Mouse (Mus musculus) layer of hippocampus, adult 11-12 months (tissue): ENCODE measurements at regions not wholly inside any gene's neighbourhood (a gene's known extent, or its start where the extent isn't known, plus 50 kb on each side); places are given as distances from the start of the nearest gene placed in this dataset.

Experiments
- DNase-seq: peaks from one replicate; pipeline ENCODE4 v3.0.0; 2022; ENCODE audit warnings: low spot score

DNA sequence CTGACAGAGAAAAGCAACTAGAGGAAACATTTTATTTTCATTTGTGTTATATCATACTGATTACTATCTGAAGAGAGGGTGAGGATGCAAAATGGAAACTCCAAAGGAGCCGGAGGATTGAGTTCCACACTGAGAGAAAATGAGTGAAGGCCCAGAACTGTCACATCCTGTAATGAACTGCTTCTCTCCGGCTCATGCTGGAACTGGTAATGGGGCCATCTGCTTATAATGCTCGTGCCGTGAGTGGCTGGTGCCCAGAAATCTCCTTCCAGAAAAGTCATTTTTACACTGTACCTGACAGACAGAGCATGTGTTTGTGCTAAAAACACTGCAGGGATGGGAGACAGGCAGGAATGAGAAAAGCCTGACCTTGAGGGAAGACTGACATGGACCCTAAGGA is 483.5 kb upstream of the Pkdcc start:
- no peak for DNase-seq

GRCm38 (mm10) chr17:82742445-82742844 is 472.6 kb upstream of the Pkdcc start:
- no peak for DNase-seq

DNA sequence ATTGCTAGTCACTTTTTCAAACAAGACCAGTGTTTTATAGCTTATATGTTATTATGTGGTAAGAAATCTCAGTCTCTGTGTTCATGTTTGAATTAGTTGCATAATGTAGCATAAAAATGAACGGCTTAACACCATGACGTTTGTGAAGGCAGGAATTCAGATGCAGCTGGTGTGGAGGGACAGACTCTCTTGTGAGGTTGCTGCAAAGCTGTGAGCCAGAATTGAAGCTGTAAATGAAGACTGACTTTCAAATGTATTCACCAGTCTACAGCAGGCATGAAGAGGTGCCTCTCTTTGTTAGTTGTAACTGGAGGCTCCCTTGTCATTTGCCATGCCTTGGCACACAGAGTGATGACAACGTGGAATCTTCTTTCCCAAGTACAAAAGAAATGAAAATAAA is 457.7 kb upstream of the Pkdcc start:
- no peak for DNase-seq

DNA sequence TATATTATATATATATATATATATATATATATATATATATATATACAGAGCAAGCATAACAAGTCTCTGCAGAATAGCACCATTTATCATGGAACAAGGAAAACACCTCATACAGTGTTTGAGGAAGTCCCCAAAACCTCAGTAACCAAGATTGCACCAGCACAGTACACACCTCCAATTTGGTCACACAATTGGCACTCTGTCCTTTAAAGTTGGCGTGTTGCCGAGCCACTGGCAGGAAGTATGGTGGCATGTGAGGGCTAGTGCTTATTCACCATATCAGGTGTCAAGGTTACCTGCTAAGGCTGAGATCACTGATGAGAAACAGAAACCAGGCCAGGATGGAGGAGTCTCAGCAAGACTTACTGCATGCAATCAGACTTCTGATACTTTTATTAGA is 436.0 kb upstream of the Pkdcc start:
- DNase-seq = no peak

GRCm38 (mm10) chr17:82822129-82822528 is 393.0 kb upstream of the Pkdcc start:
- no peak for DNase-seq

DNA sequence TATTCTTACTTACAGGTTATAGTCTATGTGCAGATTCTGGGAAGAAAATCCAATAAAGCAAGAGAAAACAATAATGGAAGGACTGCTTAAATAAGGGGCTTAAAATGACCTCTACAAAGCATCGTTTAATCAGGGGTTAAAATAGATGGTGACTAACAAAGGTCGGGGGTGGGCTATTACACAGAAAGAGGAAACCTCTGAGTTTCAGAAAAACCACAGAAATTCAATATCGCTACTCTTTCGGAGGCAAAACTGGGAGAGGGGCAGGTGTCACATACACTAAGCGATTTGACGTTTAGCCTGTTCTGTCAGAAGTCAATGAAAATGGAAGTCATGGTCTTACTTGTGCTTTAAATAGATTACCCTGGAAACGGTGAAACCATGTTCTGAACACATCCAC is 391.0 kb upstream of the Pkdcc start:
- no peak for DNase-seq

DNA sequence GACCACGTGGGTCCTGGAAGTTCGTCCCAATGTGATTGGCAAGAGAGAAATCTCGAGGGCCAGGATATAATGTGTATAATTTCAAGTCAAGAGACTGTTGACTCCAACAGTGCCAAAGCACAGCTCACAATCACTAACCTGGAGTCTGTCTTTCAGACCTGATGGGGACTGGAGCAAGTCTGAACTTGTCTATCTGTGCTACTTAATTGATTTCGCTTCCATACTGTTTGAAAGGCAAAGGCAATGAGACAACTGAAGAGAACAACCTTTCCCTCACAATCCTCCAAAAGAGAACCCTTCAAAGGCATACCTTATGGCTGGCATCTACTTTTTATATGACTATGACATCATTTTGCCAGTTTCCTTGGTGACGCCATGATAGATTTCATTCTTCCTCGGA is 390.5 kb upstream of the Pkdcc start:
- DNase-seq = no peak

DNA sequence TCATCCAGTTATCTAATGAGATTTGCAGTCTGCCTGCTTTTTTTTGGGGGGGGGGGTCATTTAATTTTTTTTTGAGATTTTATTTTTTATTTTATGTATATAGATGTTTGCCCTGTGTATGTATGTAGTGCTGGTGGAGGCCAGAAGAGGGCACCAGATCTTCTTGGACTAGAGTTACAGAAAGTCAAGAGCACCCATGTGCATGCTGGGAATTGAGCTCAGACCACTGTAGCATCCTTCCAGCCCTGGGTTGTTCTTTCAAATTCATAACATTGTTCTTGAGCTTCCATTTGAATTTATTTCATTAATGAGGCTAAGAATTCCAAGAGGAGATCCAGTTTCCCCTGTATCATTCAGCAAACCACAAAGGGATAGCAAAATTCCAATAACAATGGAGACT is 387.9 kb upstream of the Pkdcc start:
- DNase-seq = no peak

- DNase-seq = no peak
Measured at GRCm38 (mm10) chr17:82827841-82828240, 387.3 kb upstream of the Pkdcc start.

GRCm38 (mm10) chr17:82828434-82828997 is 386.6 kb upstream of the Pkdcc start:
- no peak for DNase-seq

- no peak for DNase-seq
Measured at GRCm38 (mm10) chr17:82829415-82829814, 385.7 kb upstream of the Pkdcc start.

DNA sequence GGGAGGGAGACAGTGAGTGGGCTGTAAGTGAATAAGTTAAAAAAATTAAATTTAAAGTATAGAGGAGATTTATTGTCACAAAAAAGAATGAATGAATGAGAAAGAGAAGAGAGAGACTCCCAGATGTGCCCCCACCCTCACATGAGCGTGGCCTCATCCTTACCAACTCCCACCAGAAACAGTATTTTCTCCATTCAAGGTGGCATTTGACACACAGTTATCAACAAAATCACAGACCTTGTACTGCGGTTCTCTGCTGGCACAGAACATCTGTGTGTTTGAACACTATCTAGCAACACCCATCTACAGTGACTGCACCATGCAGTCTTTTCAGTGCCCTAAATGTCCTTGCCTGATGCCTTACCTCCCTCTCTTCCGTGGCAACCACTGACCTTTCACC is 380.9 kb upstream of the Pkdcc start:
- DNase-seq = no peak

GRCm38 (mm10) chr17:82836115-82836514 is 379.0 kb upstream of the Pkdcc start:
- DNase-seq = no peak

GRCm38 (mm10) chr17:82846776-82847494 is 368.2 kb upstream of the Pkdcc start:
- DNase-seq = no peak

- DNase-seq = peak; percentile 87
Measured at GRCm38 (mm10) chr17:82857199-82858147, 357.6 kb upstream of the Pkdcc start.

- no peak for DNase-seq
Measured at GRCm38 (mm10) chr17:82860391-82860790, 354.7 kb upstream of the Pkdcc start.

GRCm38 (mm10) chr17:82860966-82861365 is 354.1 kb upstream of the Pkdcc start:
- DNase-seq = no peak

DNA sequence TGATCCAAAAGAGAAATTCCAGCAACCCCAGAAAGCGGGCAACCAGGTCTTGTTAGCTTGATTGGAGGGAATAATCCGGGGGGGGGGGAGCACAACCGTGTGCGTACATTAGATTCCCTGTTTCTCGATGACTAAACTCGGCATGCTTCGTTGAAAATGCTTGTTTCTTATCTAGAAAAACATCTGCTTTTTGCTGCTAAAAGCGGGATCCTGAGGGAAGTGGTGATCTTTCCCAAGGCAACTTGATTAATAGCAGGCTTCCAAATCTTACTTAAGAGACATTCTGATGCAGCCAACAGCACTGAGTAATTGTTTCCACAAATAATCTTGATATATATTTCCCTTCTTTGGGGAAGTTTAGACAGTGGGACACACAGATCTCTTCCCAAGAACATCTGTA is 338.0 kb upstream of the Pkdcc start:
- no peak for DNase-seq

GRCm38 (mm10) chr17:82900602-82901001 is 314.5 kb upstream of the Pkdcc start:
- DNase-seq = no peak

DNA sequence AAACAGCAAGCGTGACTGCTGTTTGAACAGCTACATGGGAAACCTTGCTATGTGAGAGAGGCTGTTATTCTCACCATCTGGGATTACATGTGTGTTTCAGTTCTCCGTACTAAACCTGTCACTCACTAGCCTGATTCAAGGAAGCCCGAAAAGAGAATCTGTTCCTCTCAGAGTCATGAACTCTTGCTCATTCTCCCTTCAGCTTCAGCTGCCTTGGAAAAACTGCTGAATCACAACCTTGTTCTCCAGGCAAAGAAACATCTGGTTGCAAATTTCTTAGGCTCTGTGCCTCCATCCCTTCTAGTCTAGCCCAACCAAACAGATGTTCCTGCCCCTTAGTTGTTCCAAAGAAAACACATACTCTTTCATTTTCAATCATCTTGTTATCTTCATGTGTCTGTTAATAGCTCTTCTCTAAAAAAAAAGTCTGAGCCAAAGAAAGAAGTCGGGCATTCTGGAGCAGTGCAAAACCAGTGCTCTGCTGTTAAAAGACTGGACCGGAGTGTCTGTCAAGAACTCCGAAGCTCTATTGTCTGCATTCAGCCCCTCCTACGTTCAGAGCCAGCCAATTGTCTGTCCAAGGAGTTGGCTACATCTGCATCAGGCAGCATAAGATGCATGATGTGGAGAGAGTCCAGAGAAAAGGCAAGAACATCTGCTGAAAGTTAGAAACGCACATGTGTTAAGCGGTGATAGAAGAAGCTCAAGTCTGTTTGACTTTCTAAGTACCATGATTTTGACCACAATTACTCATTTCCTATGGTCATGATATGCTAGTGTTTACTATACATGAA is 313.8 kb upstream of the Pkdcc start:
- DNase-seq = no peak

DNA sequence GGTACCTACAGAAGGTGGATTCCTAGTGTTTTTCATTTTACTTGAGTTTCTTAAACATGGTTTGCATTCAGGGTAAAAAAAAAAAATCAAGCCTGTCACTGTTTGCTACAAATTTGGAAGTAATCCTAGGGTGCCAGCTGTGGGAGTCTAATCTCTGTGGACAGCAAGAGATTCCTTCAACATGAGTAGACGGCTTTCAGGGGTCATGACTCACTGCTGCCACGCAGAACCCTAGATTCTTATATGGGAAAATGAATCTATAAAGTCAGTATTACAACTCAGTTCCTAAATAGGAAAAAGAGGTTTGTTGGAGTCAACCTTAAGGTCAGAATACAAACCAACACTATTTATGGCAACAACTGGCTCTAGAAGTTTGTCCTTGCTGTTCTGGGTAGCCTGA is 310.1 kb upstream of the Pkdcc start:
- no peak for DNase-seq

GRCm38 (mm10) chr17:82905483-82905882 is 309.6 kb upstream of the Pkdcc start:
- no peak for DNase-seq
